Mouse (Mus musculus): ENCODE results near the gene Lca5l.
"Not testable (repeated sequence)": the region's sequence is repeated elsewhere in the genome, so short reads cannot be mapped to it uniquely, and the experiment has no call there.

Lca5l gene

GRCm38 (mm10) chr16:96165723-96166264 lies 26.3 kb downstream of the Lca5l start:
- no peak for DNase-seq

- no peak for DNase-seq
Observed at GRCm38 (mm10) chr16:96161336-96161735, 30.7 kb downstream of the Lca5l start.

GRCm38 (mm10) chr16:96160927-96161326 lies 31.1 kb downstream of the Lca5l start:
- DNase-seq: no peak

GRCm38 (mm10) chr16:96159794-96160346 lies 32.2 kb downstream of the Lca5l start:
- no peak for DNase-seq

GRCm38 (mm10) chr16:96159091-96159731 lies 32.9 kb downstream of the Lca5l start:
- DNase-seq: peak; percentile 26

- DNase-seq: no peak
Observed at GRCm38 (mm10) chr16:96158511-96159080, 33.5 kb downstream of the Lca5l start.

GRCm38 (mm10) chr16:96157171-96157570 lies 34.9 kb downstream of the Lca5l start:
- no peak for DNase-seq

GRCm38 (mm10) chr16:96156019-96156418 lies 36.1 kb downstream of the Lca5l start:
- DNase-seq: no peak

- no peak for DNase-seq
Observed at GRCm38 (mm10) chr16:96154476-96154875, 37.6 kb downstream of the Lca5l start.

- DNase-seq: peak; percentile 46
Observed at GRCm38 (mm10) chr16:96151551-96151950, 40.5 kb downstream of the Lca5l start.

GRCm38 (mm10) chr16:96150995-96151394 lies 41.1 kb downstream of the Lca5l start:
- no peak for DNase-seq

GRCm38 (mm10) chr16:96149311-96149710 lies 42.8 kb downstream of the Lca5l start:
- no peak for DNase-seq

- DNase-seq: no peak
Observed at GRCm38 (mm10) chr16:96148834-96149233, 43.2 kb downstream of the Lca5l start.

GRCm38 (mm10) chr16:96145814-96146213 lies 46.3 kb downstream of the Lca5l start:
- no peak for DNase-seq

- DNase-seq: peak; percentile 99
Observed at GRCm38 (mm10) chr16:96145110-96145800, 46.8 kb downstream of the Lca5l start, which contains the start of gene Wrb. Gene Wrb, plus strand, starts transcription at chr16:96145407.

GRCm38 (mm10) chr16:96144748-96145109 lies 47.3 kb downstream of the Lca5l start:
- not testable (repeated sequence) for DNase-seq

- DNase-seq: no peak
Observed at GRCm38 (mm10) chr16:96128466-96128865, 63.6 kb downstream of the Lca5l start.

- DNase-seq: peak; percentile 98
Observed at GRCm38 (mm10) chr16:96127657-96128344, 64.3 kb downstream of the Lca5l start, which contains the start of gene Hmgn1. Gene Hmgn1, minus strand, starts transcription at chr16:96127729.

- no peak for DNase-seq
Observed at GRCm38 (mm10) chr16:96127288-96127656, 64.8 kb downstream of the Lca5l start.

- DNase-seq: peak; percentile 19
Observed at GRCm38 (mm10) chr16:96126684-96127171, 65.3 kb downstream of the Lca5l start.

- no peak for DNase-seq
Observed at GRCm38 (mm10) chr16:96120022-96120623, 71.9 kb downstream of the Lca5l start.

- DNase-seq: no peak
Observed at GRCm38 (mm10) chr16:96114729-96115128, 77.3 kb downstream of the Lca5l start.

Data from kidney, adult 11 months (tissue).